Mouse (Mus musculus): ENCODE measurements around the gene Gga3. TPM values are rescaled to one million over a fixed set of nuclear protein-coding genes. Genes with fewer than 3 reads are reported as not detected.
A peak's percentile ranks its signal among the peaks of the same experiment; 100 is the strongest.

The Gga3 gene
- polyA plus RNA-seq, 1 experiment from 2014 or later, result 17.4 TPM

DNA sequence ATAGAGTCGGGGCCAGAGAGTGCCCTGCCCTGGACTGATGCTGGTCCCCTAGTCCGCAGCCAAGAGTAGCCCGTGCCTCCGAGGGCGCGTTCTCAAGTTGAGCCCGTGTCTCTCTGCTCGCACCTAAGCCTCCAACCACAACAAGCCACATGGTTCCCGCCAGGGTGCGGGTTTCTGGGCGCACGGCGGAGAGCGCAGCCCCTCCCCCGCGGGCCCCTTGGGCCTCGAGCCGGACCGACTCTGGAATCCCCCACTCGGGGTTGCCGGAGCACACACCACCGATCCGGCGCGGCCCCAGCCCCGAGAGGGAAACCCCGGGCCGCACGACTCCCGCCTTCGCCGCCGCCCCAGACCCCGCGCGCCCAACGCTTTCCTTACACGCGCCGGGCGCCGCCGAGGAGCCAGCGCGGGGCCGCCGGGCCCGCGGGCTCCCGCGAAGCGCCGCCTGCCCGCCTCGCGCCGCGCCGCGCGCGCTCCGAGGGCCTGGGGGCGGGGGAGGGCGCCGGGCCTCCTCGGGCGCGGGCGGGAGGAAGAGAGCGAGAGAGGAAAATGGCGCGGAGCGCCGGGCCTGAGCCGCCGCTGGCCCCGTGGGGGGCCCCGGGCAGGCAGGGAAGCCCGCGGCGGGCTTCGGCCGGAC is 68.3 kb downstream of the Gga3 start:
- peak overlapping the region; percentile 87 for H3K4me2 ChIP-seq (ENCODE audit: low read depth, low read length)
- H3K9me3 ChIP-seq (replicated peaks; ENCODE audit: control insufficient read depth, low read length), result no peaks in the 10 kb centered on the region
- peak overlapping the region; percentile 100 for H3K27ac ChIP-seq (ENCODE audit: low read length)
- H3K27me3 ChIP-seq (ENCODE audit: control insufficient read depth, insufficient read depth, low read length), result no peaks in the 10 kb centered on the region
- H3K36me3 ChIP-seq (ENCODE audit: control insufficient read depth, insufficient read depth, low read length), result peaks cover 14% of the 10 kb centered on the region; the same call in 1 of the 2 replicates
- under 1% methylated on average over 84 of the region's 84 CpGs for WGBS
- H3K9ac ChIP-seq (ENCODE audit: low read length), result peak overlapping the region; percentile 99
- peaks cover 3% of the 10 kb centered on the region; the same call in 1 of the 2 replicates for H3K4me1 ChIP-seq (ENCODE audit: control insufficient read depth, insufficient read depth, low read length)
- ATAC-seq (ENCODE audit: insufficient read depth, low FRiP score), result peak; percentile 77
- peak overlapping the region; percentile 94 for H3K4me3 ChIP-seq (replicated peaks; ENCODE audit: low read length)

- no peak for ATAC-seq (ENCODE audit: insufficient read depth, low FRiP score)
- WGBS, result 3% methylated on average over 11 of the region's 11 CpGs
Measured at GRCm38 (mm10) chr11:115534759-115535371, 69.0 kb downstream of the Gga3 start.

More at GRCm38 (mm10) chr11:115534759-115535371, 69.0 kb downstream of the Gga3 start:
- Histone ChIP-seq H3K4me2 (ENCODE audit: low read depth, low read length) (peak overlapping the region; percentile 87), H3K9ac (ENCODE audit: low read length) (peak overlapping the region; percentile 99), H3K9me3 (replicated peaks; ENCODE audit: control insufficient read depth, low read length) (no peaks in the 10 kb centered on the region), H3K27me3 (ENCODE audit: control insufficient read depth, insufficient read depth, low read length) (no peaks in the 10 kb centered on the region), H3K4me3 (replicated peaks; ENCODE audit: low read length) (peak overlapping the region; percentile 94), H3K27ac (ENCODE audit: low read length) (peak overlapping the region; percentile 100), H3K4me1 (ENCODE audit: control insufficient read depth, insufficient read depth, low read length) (peaks cover 3% of the 10 kb centered on the region; the same call in 1 of the 2 replicates), H3K36me3 (ENCODE audit: control insufficient read depth, insufficient read depth, low read length) (peaks cover 14% of the 10 kb centered on the region; the same call in 1 of the 2 replicates)

Other genes with a start within 250 kb of the Gga3 start
- 44.0 and 46.2 TPM in 2 replicates for gene Hid1, start 236.3 kb downstream of the Gga3 start, polyA plus RNA-seq (2015; fragmentation: Nextera tagmentation; extraction: Ambion mirVana)
- 6.1 and 6.6 TPM in 2 replicates for gene Cdr2l, start 222.1 kb downstream of the Gga3 start, polyA plus RNA-seq (2015; fragmentation: Nextera tagmentation; extraction: Ambion mirVana)
- 160 and 162 TPM in 2 replicates for gene Mrpl58, start 200.3 kb downstream of the Gga3 start, polyA plus RNA-seq (2015; fragmentation: Nextera tagmentation; extraction: Ambion mirVana)
- 746 and 843 TPM in 2 replicates for gene Atp5h, start 184.1 kb downstream of the Gga3 start, polyA plus RNA-seq (2015; fragmentation: Nextera tagmentation; extraction: Ambion mirVana)
- 3.2 and 3.6 TPM in 2 replicates for gene Kctd2, start 183.9 kb downstream of the Gga3 start, polyA plus RNA-seq (2015; fragmentation: Nextera tagmentation; extraction: Ambion mirVana)
- 0.22 and 0.26 TPM in 2 replicates for gene Trim80, start 163.5 kb downstream of the Gga3 start, polyA plus RNA-seq (2015; fragmentation: Nextera tagmentation; extraction: Ambion mirVana)
- 2.8 and 3.7 TPM in 2 replicates for gene Slc16a5, start 141.6 kb downstream of the Gga3 start, polyA plus RNA-seq (2015; fragmentation: Nextera tagmentation; extraction: Ambion mirVana)
- gene Armc7, start 128.4 kb downstream of the Gga3 start, polyA plus RNA-seq (2015; fragmentation: Nextera tagmentation; extraction: Ambion mirVana), result 7.9 and 8.0 TPM in 2 replicates
- 112 and 113 TPM in 2 replicates for gene Nt5c, start 112.2 kb downstream of the Gga3 start, polyA plus RNA-seq (2015; fragmentation: Nextera tagmentation; extraction: Ambion mirVana)
- gene Jpt1, start 89.7 kb downstream of the Gga3 start, polyA plus RNA-seq (2015; fragmentation: Nextera tagmentation; extraction: Ambion mirVana), result 454 and 457 TPM in 2 replicates
- gene Sumo2, start 67.8 kb downstream of the Gga3 start, polyA plus RNA-seq (2015; fragmentation: Nextera tagmentation; extraction: Ambion mirVana), result 687 and 737 TPM in 2 replicates
- 138 and 141 TPM in 2 replicates for gene Nup85, start 39.6 kb downstream of the Gga3 start, polyA plus RNA-seq (2015; fragmentation: Nextera tagmentation; extraction: Ambion mirVana)
- 78.5 and 91.1 TPM in 2 replicates for gene Mrps7, start 126 bp downstream of the Gga3 start, polyA plus RNA-seq (2015; fragmentation: Nextera tagmentation; extraction: Ambion mirVana)
- gene Mif4gd, start 8.9 kb upstream of the Gga3 start, polyA plus RNA-seq (2015; fragmentation: Nextera tagmentation; extraction: Ambion mirVana), result 35.9 and 47.4 TPM in 2 replicates
- 22.1 and 22.7 TPM in 2 replicates for gene Slc25a19, start 24.2 kb upstream of the Gga3 start, polyA plus RNA-seq (2015; fragmentation: Nextera tagmentation; extraction: Ambion mirVana)
- gene Grb2, start 104.5 kb upstream of the Gga3 start, polyA plus RNA-seq (2015; fragmentation: Nextera tagmentation; extraction: Ambion mirVana), result 59.1 and 79.6 TPM in 2 replicates
- 21.4 and 23.1 TPM in 2 replicates for gene Tmem94, start 161.4 kb upstream of the Gga3 start, polyA plus RNA-seq (2015; fragmentation: Nextera tagmentation; extraction: Ambion mirVana)
- gene Caskin2, start 209.6 kb upstream of the Gga3 start, polyA plus RNA-seq (2015; fragmentation: Nextera tagmentation; extraction: Ambion mirVana), result 14.9 and 16.8 TPM in 2 replicates
- gene Tsen54, start 210.7 kb upstream of the Gga3 start, polyA plus RNA-seq (2015; fragmentation: Nextera tagmentation; extraction: Ambion mirVana), result 26.4 and 28.1 TPM in 2 replicates
- 65.6 and 75.3 TPM in 2 replicates for gene Llgl2, start 220.0 kb upstream of the Gga3 start, polyA plus RNA-seq (2015; fragmentation: Nextera tagmentation; extraction: Ambion mirVana)